Mouse (Mus musculus): Measurements from ENCODE around the gene Usp40.

DNA sequence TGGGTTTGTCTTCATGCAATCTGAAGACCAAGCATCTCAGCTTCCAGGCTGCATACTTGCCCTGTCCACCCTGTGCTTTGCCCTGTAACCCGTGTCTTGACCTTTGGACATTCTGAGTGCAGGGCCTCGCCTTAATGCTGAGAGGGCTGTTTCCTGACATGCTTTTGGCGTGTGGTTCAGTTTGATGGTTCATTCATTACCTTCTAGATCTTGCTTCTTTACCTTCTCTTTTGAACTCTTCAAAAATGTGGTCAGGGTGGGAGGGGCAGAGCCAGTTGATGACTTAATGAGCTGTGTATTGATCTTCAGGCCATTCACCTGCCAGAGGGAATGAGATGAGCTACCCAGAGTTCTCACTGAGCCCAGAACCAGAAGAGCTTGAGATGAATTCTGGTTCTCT, 99.6 kb downstream of the Usp40 start:
- TF ChIP-seq CTCF (conservative IDR thresholded peaks at IDR 0.05; ENCODE audit: insufficient read depth, insufficient read length, low read depth, low read length) (no peak), POLR2A (IDR thresholded peaks at IDR 0.05; ENCODE audit: low read depth, low read length) (no peak)

Data from kidney, adult 2 months (tissue).